Mouse (Mus musculus) kidney, adult 2 months (tissue): ENCODE measurements at regions not wholly inside any gene's neighbourhood (a gene's known extent, or its start where the extent isn't known, plus 50 kb on each side); places are given as distances from the start of the nearest gene placed in this dataset.

Source experiments
- CTCF ChIP-seq: fragments of 200-500 bp; conservative IDR thresholded peaks from 2 replicates; pipeline ENCODE4 v1.5.1; 2011; ENCODE audit warnings: low read depth, mild to moderate bottlenecking, control low read depth, low read length, moderate library complexity, mixed read lengths; ENCODE audit not compliant: insufficient read depth, insufficient read length
- POLR2A ChIP-seq: fragments of 200-500 bp; IDR thresholded peaks from one replicate; pipeline ENCODE4 v1.6.1; 2011; ENCODE audit warnings: low read depth, low read length, control low read depth

- no peak for TF ChIP-seq POLR2A
- TF ChIP-seq CTCF = no peak
Measured at GRCm38 (mm10) chr8:26273415-26273760, 154.1 kb downstream of the Gm45692 start.
